Mouse (Mus musculus) MEL (cell line): ENCODE measurements at regions not wholly inside any gene's neighbourhood (a gene's known extent, or its start where the extent isn't known, plus 50 kb on each side); places are given as distances from the start of the nearest gene placed in this dataset.
A peak's percentile ranks its signal among the peaks of the same experiment; 100 is the strongest.

Source experiments
- DNase-seq: peaks from one replicate; pipeline ENCODE4 v3.0.0; 2011; ENCODE audit warnings: low read depth, low spot score
- H3K27ac ChIP-seq: 2 replicates; pipeline ENCODE4 v1.5.1; 2012; ENCODE audit warnings: low read depth, mild to moderate bottlenecking, control low read depth, low read length, moderate library complexity; ENCODE audit not compliant: control insufficient read depth
- H3K27me3 ChIP-seq, 2 experiments: fragments of 150-350 bp in 1 of 2; sonication (generic) in 1 of 2; 2 replicates each; pipeline ENCODE4 v1.6.1; 2012; ENCODE audit warnings: low read length in 2 of 2, mild to moderate bottlenecking in 2 of 2, improper control_type of control experiment in 1 of 2, moderate library complexity in 1 of 2; ENCODE audit not compliant: insufficient read depth in 2 of 2, control insufficient read depth in 1 of 2
- H3K36me3 ChIP-seq, 2 experiments: 2 replicates each; pipeline ENCODE4 v1.6.1; 2012 to 2014; ENCODE audit warnings: low read length in 2 of 2, improper control_type of control experiment in 1 of 2, inconsistent platforms in 1 of 2, mild to moderate bottlenecking in 1 of 2; ENCODE audit not compliant: insufficient read depth in 2 of 2, control insufficient read depth in 1 of 2
- H3K4me1 ChIP-seq, 2 experiments: fragments of 150-350 bp in 1 of 2; sonication (generic) in 1 of 2; 2 replicates each; pipeline ENCODE4 v1.6.1; 2012; ENCODE audit warnings: low read length in 2 of 2, improper control_type of control experiment in 1 of 2, mild to moderate bottlenecking in 1 of 2; ENCODE audit not compliant: insufficient read depth in 2 of 2, control insufficient read depth in 1 of 2
- H3K4me3 ChIP-seq, 2 experiments: fragments of 150-350 bp in 1 of 2; sonication (generic) in 1 of 2; 2 replicates each; pipeline ENCODE4 v1.5.1; 2012; ENCODE audit warnings: low read depth in 2 of 2, low read length in 2 of 2, mild to moderate bottlenecking in 2 of 2, moderate library complexity in 2 of 2, control low read depth in 1 of 2, improper control_type of control experiment in 1 of 2; ENCODE audit not compliant: control insufficient read depth in 1 of 2, insufficient read depth in 1 of 2
- H3K79me2 ChIP-seq: 2 replicates; pipeline ENCODE4 v1.6.1; 2012; ENCODE audit warnings: mild to moderate bottlenecking, low read length, moderate library complexity; ENCODE audit not compliant: control insufficient read depth, poor library complexity, insufficient read depth
- H3K9ac ChIP-seq: 2 replicates; pipeline ENCODE4 v1.6.1; 2012; ENCODE audit warnings: low read depth, mild to moderate bottlenecking, control low read depth, low read length, moderate library complexity; ENCODE audit not compliant: control insufficient read depth, poor library complexity, severe bottlenecking
- H3K9me3 ChIP-seq: fragments of 150-350 bp; sonication (generic); replicated peaks from 2 replicates; pipeline ENCODE4 v1.6.1; 2012; ENCODE audit warnings: mild to moderate bottlenecking, low read length, improper control_type of control experiment, moderate library complexity; ENCODE audit not compliant: insufficient read depth
- CHD1 ChIP-seq: IDR thresholded peaks from 2 replicates; pipeline ENCODE4 v1.6.1; 2012; ENCODE audit warnings: low read depth, mild to moderate bottlenecking, inconsistent platforms, low read length, improper control_type of control experiment
- CHD2 ChIP-seq: IDR thresholded peaks from 2 replicates; pipeline ENCODE4 v1.6.1; 2011; ENCODE audit warnings: low read length, improper control_type of control experiment
- CTCF ChIP-seq, 3 experiments: IDR thresholded peaks in 2 of 3; conservative IDR thresholded peaks in 1 of 3; 2 replicates each; pipeline ENCODE4 v1.5.1; 2011 to 2012; ENCODE audit warnings: low read length in 3 of 3, low read depth in 2 of 3, mild to moderate bottlenecking in 2 of 3, improper control_type of control experiment in 1 of 3, inconsistent platforms in 1 of 3, mixed read lengths in 1 of 3, moderate library complexity in 1 of 3; ENCODE audit not compliant: control insufficient read depth in 1 of 3, insufficient read depth in 1 of 3, poor library complexity in 1 of 3, severe bottlenecking in 1 of 3
- E2F4 ChIP-seq: IDR thresholded peaks from 2 replicates; pipeline ENCODE4 v1.6.1; 2011; ENCODE audit warnings: low read depth, low read length, improper control_type of control experiment, borderline replicate concordance
- EP300 ChIP-seq, 2 experiments: IDR thresholded peaks; 2 replicates each; pipeline ENCODE4 v1.6.1; 2011; ENCODE audit warnings: improper control_type of control experiment in 2 of 2, low read length in 2 of 2, low read depth in 1 of 2, mild to moderate bottlenecking in 1 of 2
- GABPA ChIP-seq: IDR thresholded peaks from 2 replicates; pipeline ENCODE4 v1.6.1; 2012; ENCODE audit warnings: low read depth, mild to moderate bottlenecking, inconsistent platforms, low read length, improper control_type of control experiment, moderate library complexity
- HCFC1 ChIP-seq: IDR thresholded peaks from 2 replicates; pipeline ENCODE4 v1.6.1; 2012; ENCODE audit warnings: low read depth, mild to moderate bottlenecking, inconsistent platforms, low read length, improper control_type of control experiment, moderate library complexity
- MAX ChIP-seq: IDR thresholded peaks from 2 replicates; pipeline ENCODE4 v1.6.1; 2011; ENCODE audit warnings: low read length, improper control_type of control experiment
- MEF2A ChIP-seq: IDR thresholded peaks from 2 replicates; pipeline ENCODE4 v1.6.1; 2014; ENCODE audit warnings: low read depth, mild to moderate bottlenecking, inconsistent platforms, low read length, improper control_type of control experiment; ENCODE audit not compliant: poor library complexity, insufficient replicate concordance, severe bottlenecking; ENCODE audit errors: extremely low read depth
- MYB ChIP-seq: IDR thresholded peaks from 2 replicates; pipeline ENCODE4 v1.6.1; 2011; ENCODE audit warnings: mild to moderate bottlenecking, low read depth, low read length, improper control_type of control experiment
- POLR2A ChIP-seq, 2 experiments: IDR thresholded peaks; 2 replicates each; pipeline ENCODE4 v1.6.1; 2011 to 2012; ENCODE audit warnings: low read length in 2 of 2, mild to moderate bottlenecking in 2 of 2, control low read depth in 1 of 2, improper control_type of control experiment in 1 of 2, low read depth in 1 of 2, moderate library complexity in 1 of 2; ENCODE audit not compliant: control insufficient read depth in 1 of 2, insufficient read depth in 1 of 2, poor library complexity in 1 of 2
- RCOR1 ChIP-seq: IDR thresholded peaks from 2 replicates; pipeline ENCODE4 v1.6.1; 2012; ENCODE audit warnings: low read depth, mild to moderate bottlenecking, inconsistent platforms, low read length, improper control_type of control experiment
- SIN3A ChIP-seq: IDR thresholded peaks from 2 replicates; pipeline ENCODE4 v1.6.1; 2012; ENCODE audit warnings: low read length, improper control_type of control experiment, inconsistent platforms
- SMC3 ChIP-seq: IDR thresholded peaks from 2 replicates; pipeline ENCODE4 v1.6.1; 2011; ENCODE audit warnings: low read depth, low read length, improper control_type of control experiment
- USF1 ChIP-seq: IDR thresholded peaks from 2 replicates; pipeline ENCODE4 v1.6.1; 2014; ENCODE audit warnings: low read depth, mild to moderate bottlenecking, inconsistent platforms, low read length, improper control_type of control experiment, moderate library complexity
- ZKSCAN1 ChIP-seq: IDR thresholded peaks from 2 replicates; pipeline ENCODE4 v1.6.1; 2012; ENCODE audit warnings: low read depth, mild to moderate bottlenecking, inconsistent platforms, low read length, improper control_type of control experiment, moderate library complexity
- ZMIZ1 ChIP-seq: IDR thresholded peaks from 2 replicates; pipeline ENCODE4 v1.6.1; 2012; ENCODE audit warnings: low read depth, mild to moderate bottlenecking, inconsistent platforms, low read length, improper control_type of control experiment, moderate library complexity

- H3K9me3 ChIP-seq = no peaks in the 10 kb centered on the region
- TF ChIP-seq USF1 = no peak
- no peak for TF ChIP-seq CHD2
- no peak for TF ChIP-seq E2F4
- TF ChIP-seq EP300 (IDR thresholded peaks at IDR 0.05; ENCODE audit: low read depth in 1 of 2, low read length in 2 of 2) = no peak
- TF ChIP-seq ZMIZ1 = no peak
- no peak for TF ChIP-seq RCOR1
- TF ChIP-seq, all 39 proteins: peak for 0
- H3K79me2 ChIP-seq = no peaks in the 10 kb centered on the region
- no peak overlapping the region for H3K4me3 ChIP-seq
- peak; percentile 7 for DNase-seq
- no peak overlapping the region for H3K27ac ChIP-seq
- peaks cover 0 to 4% of the 10 kb centered on the region in 2 experiments; a peak in 1 of 4 replicates for H3K36me3 ChIP-seq
- H3K27me3 ChIP-seq = no peaks in the 10 kb centered on the region; a peak in 1 of 4 replicates
- peaks cover 0 to 18% of the 10 kb centered on the region in 2 experiments; a peak in 2 of 4 replicates for H3K4me1 ChIP-seq
- no peak overlapping the region for H3K9ac ChIP-seq
Measured at GRCm38 (mm10) chr14:76672899-76673298, 116.2 kb upstream of the Serp2 start.

GRCm38 (mm10) chr14:76672442-76672841 lies 115.8 kb upstream of the Serp2 start:
- peaks cover 0 to 4% of the 10 kb centered on the region in 2 experiments; a peak in 1 of 4 replicates for H3K36me3 ChIP-seq
- TF ChIP-seq GABPA (no peak), ZKSCAN1 (no peak), MYB (no peak), MAX (no peak), HCFC1 (no peak), SMC3 (no peak), MEF2A (no peak), SIN3A (no peak)
- peaks cover 0 to 18% of the 10 kb centered on the region in 2 experiments; a peak in 2 of 4 replicates for H3K4me1 ChIP-seq
- H3K9ac ChIP-seq = no peak overlapping the region
- no peaks in the 10 kb centered on the region for H3K27me3 ChIP-seq
- H3K79me2 ChIP-seq = no peaks in the 10 kb centered on the region
- no peak overlapping the region for H3K4me3 ChIP-seq
- no peaks in the 10 kb centered on the region for H3K9me3 ChIP-seq
- no peak for DNase-seq
- H3K27ac ChIP-seq = no peak overlapping the region

GRCm38 (mm10) chr14:76671023-76671422 lies 114.3 kb upstream of the Serp2 start:
- Histone ChIP-seq H3K4me1 (peaks cover 0 to 18% of the 10 kb centered on the region in 2 experiments; a peak in 2 of 4 replicates), H3K36me3 (peaks cover 0 to 4% of the 10 kb centered on the region in 2 experiments; a peak in 1 of 4 replicates), H3K9me3 (no peaks in the 10 kb centered on the region), H3K4me3 (no peak overlapping the region), H3K27ac (no peak overlapping the region), H3K79me2 (no peaks in the 10 kb centered on the region), H3K27me3 (no peaks in the 10 kb centered on the region), H3K9ac (no peak overlapping the region)
- DNase-seq = no peak
- TF ChIP-seq POLR2A (IDR thresholded peaks at IDR 0.05; ENCODE audit: control insufficient read depth in 1 of 2, insufficient read depth in 1 of 2, low read depth in 1 of 2, low read length in 2 of 2, poor library complexity in 1 of 2) = no peak
- no peak for TF ChIP-seq CTCF (IDR thresholded peaks at IDR 0.05 in 2 of 3, conservative IDR thresholded peaks at IDR 0.05 in 1 of 3; ENCODE audit: control insufficient read depth in 1 of 3, insufficient read depth in 1 of 3, low read depth in 2 of 3, low read length in 3 of 3, poor library complexity in 1 of 3, severe bottlenecking in 1 of 3)
- TF ChIP-seq ZMIZ1 = no peak
- no peak for TF ChIP-seq MEF2A
- no peak for TF ChIP-seq CHD1
